Mouse (Mus musculus) CH12.LX (cell line): ENCODE data around the gene Atp7a.

Source experiments
- CHD2 ChIP-seq: IDR thresholded peaks from 2 replicates; pipeline ENCODE4 v1.6.1; 2011; ENCODE audit warnings: low read length, improper control_type of control experiment
- CTCF ChIP-seq, 2 experiments: IDR thresholded peaks in 1 of 2; conservative IDR thresholded peaks in 1 of 2; 2 replicates each; pipeline ENCODE4 v1.5.1; 2011 to 2012; ENCODE audit warnings: low read depth in 2 of 2, low read length in 2 of 2, improper control_type of control experiment in 1 of 2, inconsistent platforms in 1 of 2, mild to moderate bottlenecking in 1 of 2, moderate library complexity in 1 of 2
- EP300 ChIP-seq: IDR thresholded peaks from 2 replicates; pipeline ENCODE4 v1.6.1; 2011; ENCODE audit warnings: low read length, improper control_type of control experiment
- ETS1 ChIP-seq: conservative IDR thresholded peaks from 2 replicates; pipeline ENCODE4 v1.6.1; 2012; ENCODE audit warnings: low read depth, mild to moderate bottlenecking, inconsistent platforms, low read length, improper control_type of control experiment, moderate library complexity
- MAX ChIP-seq: IDR thresholded peaks from 2 replicates; pipeline ENCODE4 v1.6.1; 2011; ENCODE audit warnings: low read length, improper control_type of control experiment
- POLR2A ChIP-seq: IDR thresholded peaks from 2 replicates; pipeline ENCODE4 v1.6.1; 2011; ENCODE audit warnings: low read depth, mild to moderate bottlenecking, improper control_type of control experiment, low read length
- USF1 ChIP-seq: IDR thresholded peaks from 2 replicates; pipeline ENCODE4 v1.6.1; 2014; ENCODE audit warnings: low read depth, mild to moderate bottlenecking, inconsistent platforms, low read length, improper control_type of control experiment
- ZKSCAN1 ChIP-seq: IDR thresholded peaks from 2 replicates; pipeline ENCODE4 v1.6.1; 2012; ENCODE audit warnings: low read depth, inconsistent platforms, low read length, improper control_type of control experiment, borderline replicate concordance

DNA sequence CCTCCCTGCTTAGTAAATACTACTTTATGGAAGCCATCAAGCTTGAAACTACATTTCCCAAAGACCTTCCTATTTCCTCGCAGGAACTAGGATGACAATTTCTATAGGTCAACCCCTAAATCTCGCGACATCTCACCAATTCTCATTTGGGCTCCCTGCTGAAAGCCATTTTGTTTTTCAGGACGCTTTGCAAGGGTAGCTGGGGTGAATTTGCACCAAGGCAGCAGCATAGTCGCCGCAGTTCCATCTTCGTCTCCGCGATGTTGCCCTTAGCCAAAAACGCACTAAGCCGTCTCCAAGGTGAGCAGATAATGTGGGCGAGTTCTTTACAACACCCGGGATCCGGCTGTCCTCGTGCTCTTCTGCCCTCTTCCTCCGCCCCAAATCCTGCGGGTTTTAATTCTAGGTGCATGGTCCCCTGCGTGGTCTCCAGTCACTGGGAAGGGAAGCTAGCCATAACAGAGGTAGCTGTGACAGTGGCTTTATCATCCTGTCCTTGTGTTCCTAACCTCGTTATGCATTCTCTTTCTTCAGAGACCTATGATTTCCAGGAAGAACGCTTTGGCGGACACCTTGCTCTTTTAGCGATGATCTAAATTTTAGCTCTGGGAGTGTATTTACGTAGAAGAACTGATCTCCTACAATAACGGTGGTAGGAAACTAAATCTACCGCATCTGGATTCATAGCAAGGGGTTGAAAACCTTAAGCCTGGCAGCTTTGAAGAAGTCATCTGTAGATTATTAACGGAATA is 11.3 kb upstream of the Atp7a start, which contains the start of gene Cox7b:
- TF ChIP-seq CTCF (conservative IDR thresholded peaks at IDR 0.05 in 1 of 2, IDR thresholded peaks at IDR 0.05 in 1 of 2; ENCODE audit: low read depth in 2 of 2, low read length in 2 of 2) (no peak), POLR2A (peak; percentile 76), ETS1 (no peak), CHD2 (peak; percentile 98), MAX (no peak; the same call in 1 of the 2 replicates), ZKSCAN1 (no peak), USF1 (no peak), EP300 (no peak)
